In the genomic region with DNA sequence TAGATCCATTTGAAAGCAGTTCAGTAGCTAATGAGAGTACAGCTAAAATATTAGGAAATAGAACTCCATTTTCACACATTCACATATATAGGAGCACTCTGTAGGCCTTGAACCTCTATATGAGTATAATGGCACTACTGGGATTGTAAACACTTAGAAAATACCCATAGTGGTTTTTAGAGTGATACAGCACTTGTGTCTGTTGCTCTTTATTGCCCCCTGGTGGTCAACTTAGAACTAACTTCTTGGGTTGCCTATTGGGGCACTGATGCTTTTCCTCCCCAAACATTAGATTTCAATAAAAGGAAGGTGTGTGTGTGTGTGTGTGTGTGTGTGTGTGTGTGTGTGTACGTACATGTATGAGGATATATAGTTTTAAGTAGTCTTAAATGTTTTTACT, we compare ENCODE assay signal across 8 mouse cellular contexts.
DNase-seq lines count a peak whose midpoint lies in the region; ATAC-seq and TF ChIP-seq lines count a peak whose summit lies in the region.

No protein-coding gene starts in this region.

- 0 out of 2 replicates have a peak, but pooled peaks have one; percentile 22 for TF ChIP-seq CTCF in G1E (IDR thresholded peaks at IDR 0.05; ENCODE audit: low read depth, low read length)

- no peaks in the 10 kb centered on the region for H3K36me3 ChIP-seq in heart, embryonic 12.5 days
- no peaks in the 10 kb centered on the region for H3K36me3 ChIP-seq in G1E (replicated peaks)

- 24% methylated on average over 1 of the region's 1 CpGs for WGBS in heart, embryonic 12.5 days

- no peak overlapping the region for H3K4me3 ChIP-seq in heart, embryonic 12.5 days
- H3K4me3 ChIP-seq in G1E (ENCODE audit: low read depth, low read length), result no peak overlapping the region

- H3K4me2 ChIP-seq in heart, embryonic 12.5 days, result no peak overlapping the region

- H3K27me3 ChIP-seq in heart, embryonic 12.5 days (replicated peaks), result no peaks in the 10 kb centered on the region
- peaks cover 3% of the 10 kb centered on the region; the same call in 1 of the 2 replicates for H3K27me3 ChIP-seq in G1E (ENCODE audit: insufficient read depth, low read length)

- no peak overlapping the region for H3K9ac ChIP-seq in heart, embryonic 12.5 days

- H3K9me3 ChIP-seq in heart, embryonic 12.5 days (replicated peaks), result no peaks in the 10 kb centered on the region
- H3K9me3 ChIP-seq in G1E (replicated peaks), result no peaks in the 10 kb centered on the region

- no peak overlapping the region for H3K27ac ChIP-seq in heart, embryonic 12.5 days (ENCODE audit: poor library complexity, severe bottlenecking)

- peaks cover 3% of the 10 kb centered on the region; the same call in 1 of the 2 replicates for H3K4me1 ChIP-seq in heart, embryonic 12.5 days (replicated peaks)
- no peaks in the 10 kb centered on the region for H3K4me1 ChIP-seq in G1E (ENCODE audit: insufficient read depth, low read depth, low read length)

- DNase-seq in heart, adult 8-10 months (ENCODE audit: low spot score), result peak; percentile 80
- peak; percentile 1 for DNase-seq in G1E (ENCODE audit: low spot score)
- DNase-seq in cerebellum, adult 18-20 months, result peak; percentile 67 to 68
- peak; percentile 36 to 80 for DNase-seq in kidney, postnatal 25 days
- peak; percentile 79 for DNase-seq in lung, postnatal 14 days
- DNase-seq in spleen, postnatal 36 days (ENCODE audit: low spot score in 2 of 2), result peak; percentile 40 to 55

- no peak for ATAC-seq in heart, embryonic 12.5 days (ENCODE audit: insufficient number of reproducible peaks, low FRiP score)
- no peak for ATAC-seq in G1E (ENCODE audit: extremely low read depth, insufficient number of reproducible peaks, low FRiP score, poor library complexity, severe bottlenecking)
- ATAC-seq in frontal cortex, adult (ENCODE audit: low TSS enrichment), result peak; percentile 67

Comparison
In these comparisons a context has a peak if more than half of its experiments do, and no peak if none do; other contexts are left out.
1. DNase-seq: peak in every context shown above with its lines; median percentile 80 in heart, adult 8-10 months; 79 in lung, postnatal 14 days; 68 in cerebellum, adult 18-20 months; 58 in kidney, postnatal 25 days; 48 in spleen, postnatal 36 days; 1 in G1E.